Mouse (Mus musculus) forebrain, postnatal 0 days (tissue): ENCODE results near the gene Pkmyt1. TPM values are rescaled to one million over a fixed set of nuclear protein-coding genes. Genes with fewer than 3 reads are reported as not detected.

Experiments
- ATAC-seq: fragments of 200-750 bp; cut with Nextera tagmentation; 2 replicates; pipeline ENCODE4 v1.8.0; 2017; ENCODE audit warnings: mild to moderate bottlenecking, moderate library complexity
- DNase-seq: peaks from one replicate; pipeline ENCODE4 v3.0.0-alpha.2; 2015
- H3K27ac ChIP-seq: fragments of 300-500 bp; sonication (generic); 2 replicates; pipeline ENCODE4 v1.5.1; 2014; ENCODE audit warnings: low read depth, mild to moderate bottlenecking, antibody characterized with exemption, low read length, moderate library complexity, mixed read lengths
- H3K27me3 ChIP-seq: fragments of 300-500 bp; sonication (generic); 2 replicates; pipeline ENCODE4 v1.6.1; 2014; ENCODE audit warnings: mild to moderate bottlenecking, low read length, mixed read lengths; ENCODE audit not compliant: insufficient read depth
- H3K36me3 ChIP-seq: fragments of 300-500 bp; sonication (generic); 2 replicates; pipeline ENCODE4 v1.6.1; 2014; ENCODE audit warnings: mild to moderate bottlenecking, moderate library complexity; ENCODE audit not compliant: insufficient read depth
- H3K4me1 ChIP-seq: fragments of 300-500 bp; sonication (generic); 2 replicates; pipeline ENCODE4 v1.6.1; 2014; ENCODE audit warnings: antibody characterized with exemption; ENCODE audit not compliant: insufficient read depth
- H3K4me2 ChIP-seq: fragments of 300-500 bp; sonication (generic); 2 replicates; pipeline ENCODE4 v1.6.1; 2014; ENCODE audit warnings: low read depth, mild to moderate bottlenecking, moderate library complexity
- H3K4me3 ChIP-seq: fragments of 300-500 bp; sonication (generic); 2 replicates; pipeline ENCODE4 v1.5.1; 2014; ENCODE audit warnings: low read depth, low read length, mixed read lengths
- H3K9ac ChIP-seq: fragments of 300-500 bp; sonication (generic); 2 replicates; pipeline ENCODE4 v1.6.1; 2014; ENCODE audit warnings: mild to moderate bottlenecking
- H3K9me3 ChIP-seq: fragments of 300-500 bp; sonication (generic); 2 replicates; pipeline ENCODE4 v1.6.1; 2016; ENCODE audit warnings: low read length
- CTCF ChIP-seq: sonication (generic); IDR thresholded peaks from 2 replicates; pipeline ENCODE4 v1.5.1; 2016; ENCODE audit warnings: antibody characterized with exemption, control low read depth, low read depth
- WGBS: fragments of 180-500 bp; shearing (Covaris S2); extraction: QIAGEN DNeasy Blood & Tissue Kit; methylation state at CpG from one replicate; pipeline ENCODE4 v1.1.7; 2014; 5-methylcytosine and 5-hydroxymethylcytosine counted together
- polyA plus RNA-seq: library from polyadenylated mRNA; unstranded; fragments of >200 nt; fragmentation: Nextera tagmentation; extraction: Ambion mirVana; gene quantifications from 2 replicates; pipeline ENCODE4 v1.2.1, GENCODE M21; 2015
- total RNA-seq: library from RNA; depleted of rRNA; stranded (reverse); fragments of >200 nt; gene quantifications from 2 replicates; pipeline ENCODE4 v1.2.3, GENCODE M21; 2014

Gene Pkmyt1
- total and polyA plus RNA-seq, 2 experiments from 2014 or later: 14.5 to 16.3 TPM

DNA sequence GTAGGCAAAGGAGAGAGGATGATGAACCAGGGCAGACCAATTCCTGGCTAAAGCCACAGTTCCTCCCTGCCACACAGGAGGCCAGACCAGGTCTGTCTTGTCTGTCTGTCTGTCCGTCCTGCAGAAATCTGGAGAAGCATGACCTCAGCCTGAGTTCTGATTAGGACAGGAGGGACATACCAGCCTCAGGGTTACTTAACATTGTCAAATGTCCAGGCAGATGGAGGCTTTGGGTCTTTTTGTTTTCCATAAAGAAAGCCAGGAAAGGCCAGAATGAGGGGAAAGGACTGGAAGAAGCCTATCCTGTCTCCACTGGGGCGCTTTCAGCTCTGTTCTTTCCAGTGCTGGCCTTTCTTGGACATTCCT lies 12.7 kb downstream of the Pkmyt1 start:
- no peaks in the 10 kb centered on the region for H3K9me3 ChIP-seq
- WGBS: 30% methylated on average over 2 of the region's 2 CpGs
- peak overlapping the region; percentile 94 for H3K4me2 ChIP-seq
- no peak overlapping the region for H3K27ac ChIP-seq
- ATAC-seq: no peak; the same call in 1 of the 2 replicates
- TF ChIP-seq CTCF: no peak
- peaks cover 11% of the 10 kb centered on the region; the same call in 1 of the 2 replicates for H3K36me3 ChIP-seq
- peak overlapping the region; percentile 79 for H3K9ac ChIP-seq
- peaks cover 26% of the 10 kb centered on the region for H3K27me3 ChIP-seq
- peak overlapping the region; percentile 68 for H3K4me3 ChIP-seq
- no peak for DNase-seq
- peaks cover 8% of the 10 kb centered on the region; the same call in 1 of the 2 replicates for H3K4me1 ChIP-seq

DNA sequence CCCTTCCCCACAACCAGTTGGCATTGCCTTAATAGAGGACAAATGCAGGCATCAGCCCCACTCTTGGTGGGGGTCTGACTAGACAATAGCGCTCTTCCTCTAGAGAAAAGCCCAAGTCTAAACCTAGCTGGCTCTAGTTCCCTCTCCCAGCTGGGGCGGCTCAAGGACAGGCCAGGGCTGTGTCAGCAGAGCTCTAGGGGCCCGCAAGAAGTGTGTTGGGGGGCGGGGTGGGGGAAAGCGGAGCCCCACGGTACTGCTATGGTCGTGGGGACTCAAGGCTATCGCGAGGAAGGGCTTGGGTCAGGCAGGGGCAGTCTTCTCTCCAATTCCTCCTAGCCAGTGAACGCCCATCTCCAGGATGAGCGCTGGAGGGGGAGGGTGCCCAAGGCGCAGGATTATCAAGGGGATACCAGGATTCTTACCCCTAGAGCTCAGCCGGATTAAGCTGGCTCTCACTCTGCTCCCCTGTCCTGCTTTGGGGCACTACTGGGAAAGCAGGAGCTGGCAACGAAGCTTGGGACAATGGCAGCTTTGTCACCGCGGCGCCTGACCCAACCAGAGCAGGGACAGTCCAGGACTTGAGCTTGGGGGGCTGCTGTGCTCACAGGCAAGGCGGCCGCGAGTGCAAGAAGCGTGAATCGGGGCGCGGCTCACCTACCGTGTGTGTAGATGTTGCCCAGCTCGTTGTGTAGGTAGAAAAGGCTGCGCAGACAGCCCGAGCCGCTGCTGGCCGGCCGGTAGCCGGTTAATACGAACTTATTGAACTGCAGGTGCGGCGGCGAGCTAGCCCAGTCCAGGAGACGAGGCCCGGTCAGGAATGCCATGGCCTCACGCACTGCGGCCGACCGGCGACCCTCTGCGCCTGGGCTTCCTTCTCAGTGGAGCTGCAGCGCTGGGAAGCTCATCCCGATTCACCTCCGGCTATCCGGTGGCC lies 13.3 kb downstream of the Pkmyt1 start:
- Histone ChIP-seq H3K36me3 (peaks cover 11% of the 10 kb centered on the region; the same call in 1 of the 2 replicates), H3K4me3 (peak overlapping the region; percentile 68), H3K9ac (peak overlapping the region; percentile 79), H3K4me2 (peak overlapping the region; percentile 94), H3K27me3 (peaks cover 32% of the 10 kb centered on the region), H3K4me1 (peaks cover 8% of the 10 kb centered on the region; the same call in 1 of the 2 replicates), H3K9me3 (no peaks in the 10 kb centered on the region), H3K27ac (peak overlapping the region; percentile 66)
- 1% methylated on average over 48 of the region's 48 CpGs for WGBS
- peak; percentile 55 for DNase-seq
- no peak for TF ChIP-seq CTCF
- ATAC-seq: peak; percentile 38

DNA sequence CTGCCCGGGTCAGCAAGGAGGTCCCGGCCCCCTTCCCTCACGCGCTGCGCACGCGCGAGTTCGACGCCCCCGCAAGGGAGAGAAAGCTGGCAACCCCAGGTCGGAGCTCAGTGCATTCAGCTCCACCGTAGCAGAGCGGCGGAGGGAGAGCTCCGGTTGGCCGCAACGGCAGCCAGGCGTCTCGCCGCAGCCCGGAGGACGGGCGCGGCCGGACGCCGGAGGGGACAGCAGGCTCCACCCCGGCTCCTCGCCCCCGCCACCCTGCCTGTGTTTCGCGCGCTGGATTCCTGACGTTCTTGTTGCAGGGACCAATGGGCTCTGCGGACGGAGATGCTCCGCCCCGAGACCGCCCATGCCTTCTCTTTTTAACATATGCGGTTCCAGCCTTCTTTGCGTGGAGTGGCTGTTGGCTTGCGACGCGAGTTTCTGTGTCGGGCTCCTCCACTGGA lies 14.0 kb downstream of the Pkmyt1 start:
- DNase-seq (peak; percentile 92), ATAC-seq (peak; percentile 92)
- 2% methylated on average over 40 of the region's 46 CpGs for WGBS

DNA sequence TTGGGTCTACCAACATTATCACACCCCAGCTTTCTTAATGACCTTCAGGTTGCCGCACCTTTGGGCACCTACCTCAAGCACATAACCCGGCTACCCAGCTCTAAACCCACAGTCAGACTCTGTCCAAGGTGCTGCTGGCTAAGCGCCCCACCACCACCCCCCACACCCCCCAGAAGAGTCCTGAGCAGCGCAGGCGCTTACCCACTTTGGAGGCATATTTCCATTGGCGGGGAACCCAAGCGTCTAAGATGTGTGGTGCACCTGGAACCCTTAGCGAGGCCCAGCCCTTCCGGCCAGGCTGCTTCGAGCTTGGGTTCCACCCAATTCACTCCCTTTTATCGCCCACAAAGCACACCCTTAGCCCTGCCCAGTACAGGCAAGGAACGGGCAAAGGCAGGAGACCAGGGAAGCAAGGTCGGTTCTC lies 14.5 kb downstream of the Pkmyt1 start, which contains the start of gene Paqr4:
Paqr4 (minus strand) TSS at position 270 of the 424 bp plus-strand sequence.
- no peak for DNase-seq
- peaks cover 13% of the 10 kb centered on the region for H3K4me1 ChIP-seq
- H3K9me3 ChIP-seq: no peaks in the 10 kb centered on the region
- peaks cover 10% of the 10 kb centered on the region; the same call in 1 of the 2 replicates for H3K36me3 ChIP-seq
- 7% methylated on average over 13 of the region's 13 CpGs for WGBS
- H3K27me3 ChIP-seq: peaks cover 42% of the 10 kb centered on the region
- peak within 1 kb of the TSS; percentile 66 for H3K27ac ChIP-seq
- peak within 1 kb of the TSS; percentile 79 for H3K9ac ChIP-seq
- ATAC-seq: peak; percentile 3; the same call in 1 of the 2 replicates
- peak within 1 kb of the TSS; percentile 68 for H3K4me3 ChIP-seq
- peak within 1 kb of the TSS; percentile 94 for H3K4me2 ChIP-seq
- TF ChIP-seq CTCF: 0 out of 2 replicates have a peak, but pooled peaks have one; percentile 1

More for the DNA sequence above, 14.0 kb downstream of the Pkmyt1 start:
- peaks cover 11% of the 10 kb centered on the region; the same call in 1 of the 2 replicates for H3K36me3 ChIP-seq
- no peaks in the 10 kb centered on the region for H3K9me3 ChIP-seq
- no peak for TF ChIP-seq CTCF
- H3K9ac ChIP-seq: peak overlapping the region; percentile 79
- H3K4me3 ChIP-seq: peak overlapping the region; percentile 68
- H3K27ac ChIP-seq: peak overlapping the region; percentile 66
- H3K4me1 ChIP-seq: peaks cover 9% of the 10 kb centered on the region
- peak overlapping the region; percentile 94 for H3K4me2 ChIP-seq
- H3K27me3 ChIP-seq: peaks cover 39% of the 10 kb centered on the region

DNA sequence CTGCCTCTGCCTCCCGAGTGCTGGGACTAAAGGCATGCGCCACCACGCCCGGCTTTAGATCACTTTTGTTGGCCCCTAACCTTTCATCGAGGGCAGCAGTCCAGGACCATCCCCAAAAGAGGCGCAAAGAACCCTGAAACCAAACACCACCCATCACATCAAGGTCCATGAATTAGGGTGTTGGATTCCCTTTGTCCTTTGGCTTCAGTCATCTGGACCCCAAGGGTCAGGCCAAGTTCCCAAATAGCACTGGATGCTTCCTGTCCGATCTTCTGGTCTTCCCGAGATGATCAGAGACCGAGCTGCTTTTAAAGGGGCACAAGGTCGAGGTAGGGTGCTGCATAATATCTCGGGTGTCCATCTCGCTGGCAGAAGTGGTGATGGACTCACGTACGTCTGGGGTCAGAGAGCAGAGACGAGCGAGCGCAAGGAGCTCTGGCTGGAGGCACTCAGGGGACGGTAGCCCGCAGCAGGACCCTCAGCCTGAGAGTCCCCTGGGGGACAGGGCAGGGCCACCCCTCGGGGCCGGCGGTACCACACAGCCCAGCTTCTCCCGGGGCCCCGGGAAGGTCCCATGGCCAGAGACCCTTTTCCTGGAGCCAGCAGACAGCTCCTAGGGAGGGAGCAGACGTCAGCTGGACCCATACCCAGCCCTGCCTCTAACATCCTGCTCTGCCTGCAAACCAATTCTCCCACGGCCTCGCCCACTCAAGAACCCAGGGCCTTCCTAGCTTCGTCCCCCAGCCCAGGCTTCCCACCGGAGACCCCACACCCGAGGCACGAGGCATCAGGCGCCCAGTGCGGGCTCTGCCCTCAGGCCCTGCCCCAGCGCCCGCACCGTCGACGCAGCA lies 15.4 kb downstream of the Pkmyt1 start:
- Histone ChIP-seq H3K27me3 (peaks cover 47% of the 10 kb centered on the region), H3K4me3 (no peak overlapping the region), H3K36me3 (no peaks in the 10 kb centered on the region), H3K9me3 (no peaks in the 10 kb centered on the region), H3K9ac (no peak overlapping the region), H3K4me1 (peaks cover 17% of the 10 kb centered on the region), H3K4me2 (0 out of 2 replicates have a peak overlapping the region, but pooled peaks have one; percentile 43), H3K27ac (no peak overlapping the region)
- no peak for TF ChIP-seq CTCF
- 55% methylated on average over 38 of the region's 38 CpGs for WGBS
- ATAC-seq (no peak), DNase-seq (no peak)

DNA sequence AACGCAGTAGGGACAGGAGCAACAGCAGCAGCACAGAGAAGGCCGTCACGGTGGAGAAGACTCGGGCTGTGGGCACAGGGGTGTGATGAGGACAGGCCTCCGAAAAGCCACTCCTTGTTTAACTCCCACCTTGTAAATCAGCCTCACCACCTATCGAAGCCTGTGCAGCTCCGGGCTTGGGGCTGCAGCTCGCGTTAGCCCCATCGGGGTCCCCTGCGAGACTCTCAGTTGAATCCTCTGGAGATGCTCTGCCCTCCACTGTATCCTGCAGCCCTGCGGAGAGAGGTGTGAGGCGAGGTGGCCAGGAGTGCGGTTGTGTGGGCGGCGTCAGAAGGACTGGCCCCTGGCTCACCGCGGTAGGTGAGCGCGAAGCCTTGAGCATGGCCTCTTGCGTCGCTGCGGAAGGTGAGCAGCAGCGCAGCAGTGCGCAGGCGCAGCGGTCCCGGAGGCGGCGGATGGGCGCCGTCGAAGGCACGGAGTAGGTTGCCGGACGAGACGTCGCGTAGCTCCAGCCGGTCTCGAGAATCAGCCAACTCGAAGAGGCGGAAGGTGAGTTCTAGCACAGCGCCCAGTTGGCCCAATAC lies 16.2 kb downstream of the Pkmyt1 start:
- WGBS: 8% methylated on average over 44 of the region's 44 CpGs
- Histone ChIP-seq H3K27ac (no peak overlapping the region), H3K36me3 (no peaks in the 10 kb centered on the region), H3K9me3 (no peaks in the 10 kb centered on the region), H3K4me3 (peak overlapping the region; percentile 19; the same call in 1 of the 2 replicates), H3K4me2 (peak overlapping the region; percentile 43), H3K27me3 (peaks cover 52% of the 10 kb centered on the region), H3K9ac (no peak overlapping the region; the same call in 1 of the 2 replicates), H3K4me1 (peaks cover 17% of the 10 kb centered on the region)
- no peak for ATAC-seq
- DNase-seq: peak; percentile 49
- TF ChIP-seq CTCF: no peak
